Mouse (Mus musculus) CH12.LX (cell line): ENCODE measurements at regions not wholly inside any gene's neighbourhood (a gene's known extent, or its start where the extent isn't known, plus 50 kb on each side); places are given as distances from the start of the nearest gene placed in this dataset.

Experiments
- CTCF ChIP-seq, 2 experiments: IDR thresholded peaks in 1 of 2; conservative IDR thresholded peaks in 1 of 2; 2 replicates each; pipeline ENCODE4 v1.5.1; 2011 to 2012; ENCODE audit warnings: low read depth in 2 of 2, low read length in 2 of 2, improper control_type of control experiment in 1 of 2, inconsistent platforms in 1 of 2, mild to moderate bottlenecking in 1 of 2, moderate library complexity in 1 of 2
- EP300 ChIP-seq: IDR thresholded peaks from 2 replicates; pipeline ENCODE4 v1.6.1; 2011; ENCODE audit warnings: low read length, improper control_type of control experiment
- ETS1 ChIP-seq: conservative IDR thresholded peaks from 2 replicates; pipeline ENCODE4 v1.6.1; 2012; ENCODE audit warnings: low read depth, mild to moderate bottlenecking, inconsistent platforms, low read length, improper control_type of control experiment, moderate library complexity
- IRF4 ChIP-seq: IDR thresholded peaks from 2 replicates; pipeline ENCODE4 v1.6.1; 2014; ENCODE audit warnings: low read depth, mild to moderate bottlenecking, inconsistent platforms, low read length, improper control_type of control experiment
- MAFK ChIP-seq: IDR thresholded peaks from 2 replicates; pipeline ENCODE4 v1.6.1; 2011; ENCODE audit warnings: low read length, improper control_type of control experiment; ENCODE audit not compliant: insufficient replicate concordance
- MYC ChIP-seq: IDR thresholded peaks from 2 replicates; pipeline ENCODE4 v1.6.1; 2011; ENCODE audit warnings: low read depth, mild to moderate bottlenecking, improper control_type of control experiment, low read length
- POLR2A ChIP-seq: IDR thresholded peaks from 2 replicates; pipeline ENCODE4 v1.6.1; 2011; ENCODE audit warnings: low read depth, mild to moderate bottlenecking, improper control_type of control experiment, low read length
- SIN3A ChIP-seq: IDR thresholded peaks from 2 replicates; pipeline ENCODE4 v1.6.1; 2012; ENCODE audit warnings: low read length, improper control_type of control experiment, inconsistent platforms
- SMC3 ChIP-seq: IDR thresholded peaks from 2 replicates; pipeline ENCODE4 v1.6.1; 2011; ENCODE audit warnings: low read depth, low read length, improper control_type of control experiment
- UBTF ChIP-seq: IDR thresholded peaks from 2 replicates; pipeline ENCODE4 v1.6.1; 2012; ENCODE audit warnings: low read depth, mild to moderate bottlenecking, inconsistent platforms, low read length, improper control_type of control experiment, moderate library complexity
- USF1 ChIP-seq: IDR thresholded peaks from 2 replicates; pipeline ENCODE4 v1.6.1; 2014; ENCODE audit warnings: low read depth, mild to moderate bottlenecking, inconsistent platforms, low read length, improper control_type of control experiment
- USF2 ChIP-seq: conservative IDR thresholded peaks from 2 replicates; pipeline ENCODE4 v1.6.1; 2011; ENCODE audit warnings: low read depth, low read length, improper control_type of control experiment

- TF ChIP-seq USF2 (no peak), ETS1 (no peak), EP300 (no peak), IRF4 (no peak), SMC3 (no peak), CTCF (conservative IDR thresholded peaks at IDR 0.05 in 1 of 2, IDR thresholded peaks at IDR 0.05 in 1 of 2; ENCODE audit: low read depth in 2 of 2, low read length in 2 of 2) (no peak), USF1 (no peak), MYC (no peak), POLR2A (no peak), UBTF (no peak), MAFK (no peak), SIN3A (no peak)
Measured at GRCm38 (mm10) chr1:4602386-4602785, 205.3 kb upstream of the Gm37988 start.
